Mouse (Mus musculus) duodenum, adult 2 months (tissue): ENCODE results near the gene Fam72a. TPM values are rescaled to one million over a fixed set of nuclear protein-coding genes. Genes with fewer than 3 reads are reported as not detected.

Source experiments
- polyA plus RNA-seq: library from polyadenylated mRNA; depleted of rRNA; stranded (reverse); fragments of >200 nt; gene quantifications from 2 replicates; pipeline ENCODE4 v1.2.3, GENCODE M21; 2012; ENCODE audit warnings: low replicate concordance; rRNA removed

The Fam72a gene
- 0.11 TPM in 1 of 2 replicates, not detected in the other for polyA plus RNA-seq

GRCm38 (mm10) chr1:131527281-131528080, at the start of gene Fam72a, which contains the start of gene Srgap2:
Gene Fam72a (plus strand): TSS chr1:131527903.
Gene Srgap2 (minus strand): TSS chr1:131527352.

Other genes with a start within 250 kb of the Fam72a start
- gene Ikbke, start 248.3 kb upstream of the Fam72a start, polyA plus RNA-seq: 17.8 and 33.2 TPM in 2 replicates
- gene Srgap2, start 551 bp upstream of the Fam72a start, polyA plus RNA-seq: 2.9 and 4.4 TPM in 2 replicates
- gene Avpr1b, start 71.3 kb downstream of the Fam72a start, polyA plus RNA-seq: not detected in 2 replicates
- gene Ctse, start 110.4 kb downstream of the Fam72a start, polyA plus RNA-seq: 1.7 and 187 TPM in 2 replicates
- gene Rab7b, start 160.8 kb downstream of the Fam72a start, polyA plus RNA-seq: 0.62 and 1.3 TPM in 2 replicates
- gene Slc26a9, start 216.1 kb downstream of the Fam72a start, polyA plus RNA-seq: 1.8 TPM in 1 of 2 replicates, not detected in the other